Mouse (Mus musculus): ENCODE data around the gene Mnat1. TPM values are rescaled to one million over a fixed set of nuclear protein-coding genes. Genes with fewer than 3 reads are reported as not detected.
"Not testable (repeated sequence)": the region's sequence is repeated elsewhere in the genome, so short reads cannot be mapped to it uniquely, and the experiment has no call there.

Mnat1 gene
- total RNA-seq, 2 experiments from 2014 or later = 16.1 to 17.2 TPM

- DNase-seq = no peak
Measured at GRCm38 (mm10) chr12:73140732-73141131, 17.2 kb downstream of the Mnat1 start.

DNA sequence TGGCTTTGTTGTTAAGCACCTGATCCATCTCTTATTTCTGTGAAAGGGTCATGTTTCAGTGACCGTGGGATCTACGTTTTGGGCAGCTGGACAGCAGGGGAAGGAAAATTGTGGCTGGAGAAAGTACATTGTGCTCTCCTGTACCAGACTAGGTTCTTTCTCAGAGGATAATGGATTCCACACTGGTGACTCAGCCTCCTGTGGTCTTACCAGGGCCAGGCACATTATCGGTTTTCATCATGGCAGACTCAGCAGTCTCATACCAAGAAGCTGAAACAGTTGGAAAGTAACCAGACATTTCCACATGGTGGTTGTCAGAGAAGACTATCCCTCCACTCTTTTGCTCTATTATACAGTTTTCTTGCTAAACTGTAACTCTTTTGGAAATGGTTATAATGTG lies 23.7 kb downstream of the Mnat1 start:
- DNase-seq = peak; percentile 34

DNA sequence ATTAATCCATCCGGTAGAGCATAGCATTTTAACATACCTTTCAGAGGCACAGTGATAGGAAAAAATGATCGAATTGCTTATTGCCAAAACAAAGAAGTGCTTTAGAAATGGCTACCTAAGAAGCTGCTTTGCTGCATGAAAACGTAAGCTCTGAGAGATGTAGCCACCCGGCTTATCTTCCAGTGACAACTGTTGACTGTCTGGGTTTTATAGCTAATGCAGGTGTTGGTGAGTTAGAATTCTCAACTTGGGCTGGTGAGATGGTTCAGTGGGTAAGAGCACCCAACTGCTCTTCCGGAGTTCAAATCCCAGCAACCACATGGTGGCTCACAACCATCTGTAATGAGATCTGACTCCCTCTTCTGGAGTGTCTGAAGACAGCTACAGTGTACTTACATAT lies 27.5 kb downstream of the Mnat1 start:
- DNase-seq = not testable (repeated sequence)

DNA sequence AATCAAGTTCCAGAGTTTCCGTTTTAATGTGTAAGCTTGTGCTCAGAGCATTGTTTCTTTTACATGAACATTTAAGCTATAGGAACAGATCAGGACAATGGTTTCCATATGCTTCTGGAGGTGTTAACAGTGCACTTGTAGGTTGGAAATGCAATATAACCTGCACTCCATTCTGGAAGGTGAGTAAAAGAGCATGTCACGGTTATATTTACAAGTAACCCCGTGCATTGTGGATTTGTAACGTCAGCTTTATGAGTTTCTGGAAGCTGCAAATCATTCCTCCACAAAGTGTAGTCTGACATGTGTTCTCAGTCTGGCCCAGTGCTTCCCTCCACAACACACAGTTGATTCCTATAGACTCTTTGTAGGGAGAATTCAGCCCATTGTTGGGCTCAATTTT lies 30.6 kb downstream of the Mnat1 start:
- no peak for DNase-seq

DNA sequence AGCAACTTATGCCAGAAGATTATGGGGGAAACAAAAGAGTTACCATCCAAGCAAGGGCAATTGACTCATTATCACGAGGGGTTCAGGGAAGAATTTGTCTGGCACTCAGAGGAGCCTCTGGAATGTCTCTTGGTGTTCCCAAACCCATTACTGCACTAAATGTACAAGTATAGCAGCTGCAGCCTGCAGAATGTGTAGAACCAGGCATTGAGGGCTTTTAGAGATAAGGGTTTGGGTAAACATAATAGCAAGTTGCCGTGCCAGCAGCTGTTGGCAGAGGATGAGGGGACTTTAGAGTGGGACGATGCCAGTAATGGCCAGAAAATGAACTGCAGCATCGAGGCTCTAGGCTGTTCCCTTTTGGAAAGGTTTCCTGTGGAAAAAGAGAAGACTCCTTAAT lies 36.8 kb downstream of the Mnat1 start:
- no peak for DNase-seq

GRCm38 (mm10) chr12:73162408-73163181 lies 39.1 kb downstream of the Mnat1 start:
- DNase-seq = peak; percentile 17

- no peak for DNase-seq
Measured at GRCm38 (mm10) chr12:73170794-73171193, 47.3 kb downstream of the Mnat1 start.

- DNase-seq = no peak
Measured at GRCm38 (mm10) chr12:73183896-73184295, 60.4 kb downstream of the Mnat1 start.

DNA sequence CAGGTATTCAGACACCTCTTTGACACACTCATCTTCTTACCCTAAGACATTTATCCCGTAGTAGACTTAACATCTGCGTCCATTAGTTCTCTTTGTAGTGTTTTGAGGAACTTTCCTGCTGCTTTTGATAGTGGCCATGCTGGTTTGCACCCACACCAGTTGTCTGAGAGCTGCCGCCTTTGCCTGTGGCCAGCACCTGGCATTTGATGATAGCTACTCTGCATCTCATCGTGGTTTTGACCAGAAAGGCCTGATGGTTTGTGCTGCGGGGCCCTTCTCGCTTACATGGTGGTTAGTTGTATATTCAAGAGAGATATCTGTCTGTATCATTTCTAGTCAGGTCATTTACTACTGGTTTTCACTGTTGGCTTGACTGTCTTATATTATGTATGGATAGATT lies 73.8 kb downstream of the Mnat1 start:
- DNase-seq = no peak

GRCm38 (mm10) chr12:73198451-73198850 lies 74.9 kb downstream of the Mnat1 start:
- no peak for DNase-seq

- DNase-seq = no peak
Measured at GRCm38 (mm10) chr12:73199375-73199774, 75.9 kb downstream of the Mnat1 start.

DNA sequence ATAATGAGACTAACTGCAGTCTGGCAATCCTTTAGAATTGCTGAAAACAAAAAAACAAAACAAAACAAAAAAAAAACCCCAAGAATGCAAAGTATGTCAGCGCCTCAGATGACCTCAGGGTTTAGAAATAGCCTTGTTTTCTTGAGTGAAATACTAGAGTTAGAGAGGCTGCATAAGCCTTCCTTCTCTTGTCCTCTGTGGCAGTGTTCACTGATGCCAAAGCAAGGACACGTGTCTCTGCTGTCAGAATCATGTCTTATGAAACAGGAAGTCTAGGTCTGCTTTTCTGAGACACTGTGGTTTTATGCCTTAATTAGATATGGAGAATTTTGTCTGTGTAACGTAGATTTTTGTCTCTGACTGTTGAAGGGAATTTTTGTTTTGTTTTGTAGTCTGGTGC lies 78.1 kb downstream of the Mnat1 start:
- peak; percentile 40 for DNase-seq

DNA sequence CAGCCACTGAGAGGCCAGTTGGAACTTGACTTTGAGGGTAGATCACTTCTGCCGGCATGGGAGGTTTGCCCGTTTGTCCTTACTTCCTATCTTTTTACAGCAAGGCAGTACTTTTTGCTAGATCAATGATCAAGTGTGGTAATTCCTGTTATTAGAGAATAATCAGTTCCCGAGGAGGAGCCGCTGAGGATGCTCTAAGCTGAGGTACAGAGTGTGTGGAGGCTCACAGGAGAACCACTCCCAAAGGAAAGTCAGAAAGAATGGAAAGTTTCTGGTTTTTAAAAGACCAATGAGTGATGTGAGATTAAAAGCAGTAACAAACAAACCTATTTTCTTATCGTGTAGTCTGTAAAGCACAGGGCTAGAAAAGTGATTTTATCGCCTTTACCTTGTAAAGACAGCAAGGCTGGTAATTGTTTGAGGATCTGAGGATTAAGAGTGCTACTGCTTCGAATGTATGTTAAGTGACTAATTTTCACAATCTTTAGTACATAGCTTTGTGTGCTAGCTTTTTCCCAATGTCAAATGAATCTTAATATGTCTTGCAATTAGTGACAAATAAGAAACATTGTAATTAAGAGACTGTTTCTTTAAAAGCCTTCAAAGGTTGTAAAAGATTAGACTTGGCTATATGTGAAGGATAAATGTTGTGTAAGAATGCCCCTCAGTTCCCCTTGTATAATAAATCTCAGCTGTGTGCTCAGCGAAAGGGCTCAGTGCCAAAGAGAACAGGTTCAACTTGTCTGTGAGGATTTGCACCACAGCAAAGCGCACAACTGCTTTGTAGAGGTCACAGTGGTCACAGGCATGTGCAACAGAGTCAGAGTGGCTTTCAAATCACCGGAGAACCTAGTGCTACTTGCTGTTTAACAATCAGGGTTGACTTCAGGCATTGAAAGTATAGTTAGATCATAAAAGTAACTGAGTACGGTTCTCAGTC lies 82.5 kb downstream of the Mnat1 start:
- peak; percentile 35 for DNase-seq

DNA sequence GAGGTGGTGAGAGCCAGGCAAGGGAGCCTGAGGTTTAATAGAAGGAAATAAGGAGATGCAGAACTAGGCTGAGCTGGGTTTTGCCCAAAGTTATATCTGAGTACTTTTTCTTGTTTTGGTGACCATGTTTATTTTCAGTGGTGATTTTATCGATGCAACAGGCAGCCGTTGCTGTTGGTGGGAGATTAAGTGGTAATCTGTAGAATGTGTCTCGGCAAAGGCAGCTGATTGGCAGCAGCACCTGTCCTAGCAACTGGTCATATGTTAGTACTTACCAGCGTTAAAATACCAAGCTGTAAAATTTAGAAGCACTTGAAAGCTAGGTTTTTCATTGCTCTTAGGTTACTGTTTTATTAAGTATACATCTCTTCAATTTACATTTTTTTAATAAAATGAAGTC lies 83.5 kb downstream of the Mnat1 start:
- DNase-seq = no peak

DNA sequence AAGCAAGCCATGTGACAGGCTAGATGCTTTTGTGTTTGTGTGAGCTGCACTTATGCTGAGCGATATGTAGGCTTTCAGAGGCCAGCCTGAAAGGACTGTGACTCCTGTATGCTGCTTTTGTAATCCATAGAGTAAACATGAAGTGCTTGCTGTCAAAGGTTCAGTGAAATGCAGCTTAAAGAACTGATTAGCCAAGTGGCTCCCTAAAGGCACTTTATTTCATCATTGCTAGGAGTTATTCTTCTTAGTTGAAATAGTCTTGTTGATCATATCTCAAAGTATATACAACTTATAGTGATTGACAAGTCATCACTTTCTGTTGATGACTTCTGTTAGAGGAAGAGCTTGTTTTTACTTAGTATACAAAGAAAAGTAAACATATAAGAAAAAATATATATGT lies 83.9 kb downstream of the Mnat1 start:
- DNase-seq = no peak

- DNase-seq = no peak
Measured at GRCm38 (mm10) chr12:73208518-73208917, 85.0 kb downstream of the Mnat1 start.

GRCm38 (mm10) chr12:73209117-73209516 lies 85.6 kb downstream of the Mnat1 start:
- no peak for DNase-seq

GRCm38 (mm10) chr12:73210454-73210853 lies 86.9 kb downstream of the Mnat1 start:
- no peak for DNase-seq

GRCm38 (mm10) chr12:73215773-73216172 lies 92.3 kb downstream of the Mnat1 start:
- DNase-seq = no peak

- no peak for DNase-seq
Measured at GRCm38 (mm10) chr12:73218632-73219031, 95.1 kb downstream of the Mnat1 start.

- no peak for DNase-seq
Measured at GRCm38 (mm10) chr12:73221235-73221634, 97.7 kb downstream of the Mnat1 start.

- no peak for DNase-seq
Measured at GRCm38 (mm10) chr12:73223872-73224271, 100.4 kb downstream of the Mnat1 start.

DNA sequence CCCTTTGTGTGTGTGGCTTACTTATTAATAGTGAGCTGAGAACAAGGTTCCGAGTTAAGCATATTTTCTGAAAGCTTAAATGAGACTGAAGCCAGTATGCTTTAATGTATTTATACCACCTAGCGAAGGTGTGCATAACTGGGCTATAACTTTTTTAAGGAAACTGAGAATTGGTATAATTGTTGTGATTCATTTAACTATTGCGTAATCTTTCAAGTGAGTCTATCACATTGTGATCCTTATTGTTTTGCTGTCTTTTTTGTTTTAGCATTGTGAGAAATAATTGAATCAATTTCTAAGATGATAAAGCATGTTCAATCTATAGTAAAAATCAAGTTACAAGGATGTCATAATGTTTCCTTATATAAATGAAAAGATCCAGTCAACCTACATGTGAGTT lies 104.9 kb downstream of the Mnat1 start:
- no peak for DNase-seq

All from gastrocnemius, postnatal 25 days (tissue).